Mouse (Mus musculus) hindbrain, embryonic 11.5 days (tissue): ENCODE data around the gene Ccpg1. TPM values are rescaled to one million over a fixed set of nuclear protein-coding genes. Genes with fewer than 3 reads are reported as not detected.
A peak's percentile ranks its signal among the peaks of the same experiment; 100 is the strongest.

Experiments
- ATAC-seq: fragments of 200-750 bp; cut with Nextera tagmentation; 2 replicates; pipeline ENCODE4 v1.8.0; 2017; ENCODE audit warnings: mild to moderate bottlenecking, moderate TSS enrichment, moderate library complexity; ENCODE audit not compliant: low FRiP score
- DNase-seq: peaks from one replicate; pipeline ENCODE4 v3.0.0-alpha.2; 2015; ENCODE audit warnings: low spot score
- H3K27ac ChIP-seq: fragments of 300-500 bp; sonication (generic); 2 replicates; pipeline ENCODE4 v1.5.1; 2014; ENCODE audit warnings: mild to moderate bottlenecking, low read depth, low read length
- H3K27me3 ChIP-seq: fragments of 300-500 bp; sonication (generic); 2 replicates; pipeline ENCODE4 v1.6.1; 2014; ENCODE audit warnings: mild to moderate bottlenecking, low read length, moderate library complexity, mixed read lengths; ENCODE audit not compliant: control insufficient read depth, insufficient read depth
- H3K36me3 ChIP-seq: fragments of 300-500 bp; sonication (generic); 2 replicates; pipeline ENCODE4 v1.6.1; 2014; ENCODE audit warnings: mild to moderate bottlenecking, low read length, moderate library complexity, mixed read lengths; ENCODE audit not compliant: control insufficient read depth, insufficient read depth
- H3K4me1 ChIP-seq: fragments of 300-500 bp; sonication (generic); replicated peaks from 2 replicates; pipeline ENCODE4 v1.6.1; 2014; ENCODE audit warnings: low read length, mixed read lengths; ENCODE audit not compliant: control insufficient read depth, insufficient read depth
- H3K4me2 ChIP-seq: fragments of 300-500 bp; sonication (generic); replicated peaks from 2 replicates; pipeline ENCODE4 v1.6.1; 2014; ENCODE audit warnings: mild to moderate bottlenecking, low read depth, low read length
- H3K4me3 ChIP-seq: fragments of 300-500 bp; sonication (generic); 2 replicates; pipeline ENCODE4 v1.5.1; 2014; ENCODE audit warnings: low read depth, low read length
- H3K9ac ChIP-seq: fragments of 300-500 bp; sonication (generic); 2 replicates; pipeline ENCODE4 v1.6.1; 2014; ENCODE audit warnings: low read depth, low read length
- H3K9me3 ChIP-seq: fragments of 300-500 bp; sonication (generic); 2 replicates; pipeline ENCODE4 v1.6.1; 2016; ENCODE audit warnings: low read length; ENCODE audit not compliant: control insufficient read depth
- WGBS: fragments of 180-500 bp; shearing (Covaris S2); extraction: QIAGEN DNeasy Blood & Tissue Kit; methylation state at CpG from one replicate; pipeline ENCODE4 v1.1.7; 2014; 5-methylcytosine and 5-hydroxymethylcytosine counted together
- polyA plus RNA-seq: library from polyadenylated mRNA; unstranded; fragments of >200 nt; fragmentation: Nextera tagmentation; extraction: Ambion mirVana; gene quantifications from 2 replicates; pipeline ENCODE4 v1.2.1, GENCODE M21; 2014

The Ccpg1 gene
- 31.2 and 33.6 TPM in 2 replicates for polyA plus RNA-seq

- peak; percentile 99 for ATAC-seq
- Histone ChIP-seq H3K4me1 (peaks cover 4% of the 10 kb centered on the region), H3K27me3 (no peaks in the 10 kb centered on the region), H3K27ac (peak within 1 kb of the TSS; percentile 79), H3K4me2 (peak within 1 kb of the TSS; percentile 64), H3K9ac (peak within 1 kb of the TSS; percentile 69), H3K36me3 (no peaks in the 10 kb centered on the region), H3K9me3 (no peaks in the 10 kb centered on the region), H3K4me3 (peak within 1 kb of the TSS; percentile 82)
- peak; percentile 97 for DNase-seq
- under 1% methylated on average over 74 of the region's 88 CpGs for WGBS
Observed at GRCm38 (mm10) chr9:72985250-72986220, at the start of gene Ccpg1, which contains the start of gene Ccpg1os. TSS of gene Ccpg1 (plus strand) at chr9:72985429. TSS of gene Ccpg1os (minus strand) at chr9:72985382.

- H3K27me3 ChIP-seq, result no peaks in the 10 kb centered on the region
- no peak overlapping the region for H3K4me3 ChIP-seq
- no peaks in the 10 kb centered on the region for H3K4me1 ChIP-seq
- 74% methylated on average over 2 of the region's 2 CpGs for WGBS
- no peak overlapping the region for H3K4me2 ChIP-seq
- H3K9me3 ChIP-seq, result no peaks in the 10 kb centered on the region
- 0 out of 2 replicates have a peak, but pooled peaks cover 3% of the 10 kb centered on the region for H3K36me3 ChIP-seq
- no peak overlapping the region for H3K9ac ChIP-seq
- ATAC-seq, result no peak
- H3K27ac ChIP-seq, result no peak overlapping the region
- no peak for DNase-seq
Observed at GRCm38 (mm10) chr9:72936301-72936700, 48.9 kb upstream of the Ccpg1 start.

DNA sequence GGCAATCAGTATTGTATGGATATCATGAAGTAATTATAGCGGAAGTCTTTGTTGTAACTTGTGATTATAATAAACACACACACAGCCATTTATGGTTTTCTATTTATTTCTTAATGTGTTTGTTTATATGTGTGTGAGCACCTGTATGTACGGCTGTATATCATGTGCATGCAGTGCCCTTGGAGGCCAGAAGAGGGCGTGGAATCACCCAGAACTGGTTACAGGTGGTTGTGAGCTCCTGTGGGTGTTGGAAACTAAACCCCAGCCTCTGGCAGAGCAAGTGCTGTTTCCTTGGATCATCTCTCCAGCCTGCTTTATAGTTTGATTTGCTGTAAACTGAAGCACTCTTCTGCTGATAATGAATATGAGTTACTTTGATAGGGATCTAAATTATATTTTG is 41.8 kb upstream of the Ccpg1 start:
- DNase-seq, result no peak
- WGBS, result 57% methylated on average over 3 of the region's 3 CpGs
- no peak overlapping the region for H3K4me2 ChIP-seq
- no peak overlapping the region for H3K27ac ChIP-seq
- no peak overlapping the region for H3K9ac ChIP-seq
- H3K36me3 ChIP-seq, result peaks cover 7% of the 10 kb centered on the region; the same call in 1 of the 2 replicates
- no peaks in the 10 kb centered on the region for H3K27me3 ChIP-seq
- no peaks in the 10 kb centered on the region for H3K9me3 ChIP-seq
- ATAC-seq, result no peak
- no peak overlapping the region for H3K4me3 ChIP-seq
- H3K4me1 ChIP-seq, result no peaks in the 10 kb centered on the region

- Histone ChIP-seq H3K9me3 (no peaks in the 10 kb centered on the region), H3K27me3 (no peaks in the 10 kb centered on the region), H3K4me3 (no peak overlapping the region), H3K4me2 (no peak overlapping the region), H3K36me3 (peaks cover 7% of the 10 kb centered on the region; the same call in 1 of the 2 replicates), H3K9ac (no peak overlapping the region), H3K27ac (no peak overlapping the region), H3K4me1 (no peaks in the 10 kb centered on the region)
- DNase-seq (no peak), ATAC-seq (no peak)
- WGBS, result 88% methylated on average over 13 of the region's 13 CpGs
Observed at GRCm38 (mm10) chr9:72944286-72944685, 40.9 kb upstream of the Ccpg1 start.

GRCm38 (mm10) chr9:72947010-72947409 is 38.2 kb upstream of the Ccpg1 start:
- WGBS, result 97% methylated on average over 1 of the region's 1 CpGs
- no peak for DNase-seq
- H3K27ac ChIP-seq, result no peak overlapping the region
- H3K4me2 ChIP-seq, result no peak overlapping the region
- H3K4me3 ChIP-seq, result no peak overlapping the region
- no peaks in the 10 kb centered on the region for H3K4me1 ChIP-seq
- H3K9me3 ChIP-seq, result no peaks in the 10 kb centered on the region
- H3K9ac ChIP-seq, result no peak overlapping the region
- H3K36me3 ChIP-seq, result peaks cover 7% of the 10 kb centered on the region; the same call in 1 of the 2 replicates
- H3K27me3 ChIP-seq, result no peaks in the 10 kb centered on the region
- ATAC-seq, result no peak

- Histone ChIP-seq H3K4me3 (no peak overlapping the region), H3K27ac (no peak overlapping the region), H3K9ac (no peak overlapping the region), H3K27me3 (no peaks in the 10 kb centered on the region), H3K9me3 (no peaks in the 10 kb centered on the region), H3K4me1 (no peaks in the 10 kb centered on the region), H3K36me3 (peaks cover 7% of the 10 kb centered on the region; the same call in 1 of the 2 replicates), H3K4me2 (no peak overlapping the region)
- no peak for ATAC-seq
- 78% methylated on average over 7 of the region's 7 CpGs for whole genome bisulfite sequencing
- DNase-seq, result no peak
Observed at GRCm38 (mm10) chr9:72949572-72949971, 35.7 kb upstream of the Ccpg1 start.

DNA sequence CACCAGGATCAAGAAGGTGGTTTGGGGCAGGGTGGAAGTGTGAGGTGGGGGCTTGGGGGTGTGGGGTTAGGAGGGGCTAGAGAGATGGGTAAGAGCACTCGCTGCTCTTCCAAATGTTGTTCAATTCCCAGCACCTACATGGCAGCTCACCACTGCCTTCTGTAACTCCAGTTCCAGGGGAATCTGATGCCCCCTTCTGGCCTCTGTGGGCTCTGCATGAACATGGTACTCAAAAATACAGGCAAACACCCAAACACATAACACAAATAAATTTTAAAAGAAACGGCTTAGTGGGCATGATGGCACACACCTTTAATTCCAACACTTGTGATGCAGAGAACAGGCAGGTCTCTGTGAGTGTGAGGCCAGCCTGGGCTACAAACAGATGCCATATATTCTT is 30.5 kb upstream of the Ccpg1 start:
- Histone ChIP-seq H3K27ac (no peak overlapping the region), H3K36me3 (no peaks in the 10 kb centered on the region), H3K4me1 (no peaks in the 10 kb centered on the region), H3K9me3 (no peaks in the 10 kb centered on the region), H3K9ac (no peak overlapping the region), H3K27me3 (no peaks in the 10 kb centered on the region), H3K4me2 (no peak overlapping the region), H3K4me3 (no peak overlapping the region)
- ATAC-seq (no peak), DNase-seq (peak; percentile 65)
- WGBS, result 60% methylated on average over 2 of the region's 2 CpGs

- DNase-seq, result peak; percentile 68
- Histone ChIP-seq H3K9me3 (no peaks in the 10 kb centered on the region), H3K4me3 (no peak overlapping the region), H3K27me3 (no peaks in the 10 kb centered on the region), H3K27ac (no peak overlapping the region), H3K9ac (no peak overlapping the region), H3K36me3 (no peaks in the 10 kb centered on the region), H3K4me1 (no peaks in the 10 kb centered on the region), H3K4me2 (no peak overlapping the region)
- WGBS, result 21% methylated on average over 1 of the region's 1 CpGs
- ATAC-seq, result no peak
Observed at GRCm38 (mm10) chr9:72955546-72955945, 29.7 kb upstream of the Ccpg1 start.
